Mouse (Mus musculus): ENCODE measurements at regions not wholly inside any gene's neighbourhood (a gene's known extent, or its start where the extent isn't known, plus 50 kb on each side); places are given as distances from the start of the nearest gene placed in this dataset.

- TF ChIP-seq CTCF (conservative IDR thresholded peaks at IDR 0.05; ENCODE audit: insufficient read depth, insufficient read length, low read depth, low read length) (no peak), POLR2A (IDR thresholded peaks at IDR 0.05; ENCODE audit: low read depth, low read length) (no peak)
Measured at GRCm38 (mm10) chr3:100773237-100773636, 52.0 kb upstream of the Vtcn1 start.
